Mouse (Mus musculus): ENCODE measurements around the gene Ankrd39. TPM values are rescaled to one million over a fixed set of nuclear protein-coding genes. Genes with fewer than 3 reads are reported as not detected.

Gene Ankrd39
- polyA plus RNA-seq, 1 experiment from 2014 or later, result 24.5 TPM

DNA sequence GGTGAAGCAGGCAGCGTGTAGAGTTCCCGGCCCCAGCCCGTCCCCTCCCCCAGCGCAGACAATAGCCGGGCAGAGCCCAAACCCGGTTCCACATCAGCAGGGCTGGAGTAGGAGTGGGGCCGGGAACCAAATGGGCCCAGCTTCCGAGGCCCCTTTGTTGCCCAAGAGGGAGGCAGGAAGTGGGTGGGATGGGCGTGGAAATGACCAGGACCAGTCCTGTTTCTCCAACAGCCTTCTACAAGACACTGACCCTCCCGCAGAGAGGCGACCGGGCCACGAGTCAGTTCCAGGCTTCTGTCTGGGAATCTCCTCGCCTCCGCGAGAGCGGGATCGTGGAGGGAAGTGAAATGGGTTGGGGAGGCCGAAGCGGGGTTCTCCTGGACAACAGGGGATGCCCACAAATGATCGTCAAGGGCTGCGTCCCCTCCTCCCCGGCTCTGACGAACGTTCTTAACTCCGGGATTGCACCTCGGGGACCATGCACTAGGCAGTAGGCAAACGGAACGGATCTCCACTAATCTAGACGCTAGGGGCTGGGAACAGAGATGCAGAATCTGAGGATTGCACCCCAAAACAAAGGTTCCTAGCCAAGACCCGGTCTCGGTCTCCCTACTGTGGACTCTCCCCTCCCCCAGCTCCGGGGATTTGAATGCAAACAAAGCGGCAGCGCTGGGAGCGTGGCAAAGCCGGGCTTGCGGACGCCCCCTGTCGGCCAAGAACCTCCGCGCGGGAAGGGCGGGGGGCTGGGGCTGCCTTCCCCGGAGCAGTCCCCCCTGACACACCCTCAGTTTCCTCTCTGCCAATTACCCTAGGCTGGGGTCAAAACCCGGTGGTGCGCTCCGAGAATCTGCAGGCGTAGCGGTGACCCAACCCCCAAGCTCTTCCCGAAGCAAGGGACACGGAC is 9.6 kb upstream of the Ankrd39 start:
- Histone ChIP-seq H3K4me1 (peaks cover 60% of the 10 kb centered on the region), H3K27ac (peak overlapping the region; percentile 98), H3K27me3 (ENCODE audit: insufficient read depth, poor library complexity, severe bottlenecking) (0 out of 2 replicates have a peak, but pooled peaks cover 6% of the 10 kb centered on the region), H3K36me3 (peaks cover 32% of the 10 kb centered on the region), H3K4me3 (peak overlapping the region; percentile 90), H3K9me3 (no peaks in the 10 kb centered on the region)
- peak; percentile 94 for DNase-seq (ENCODE audit: low spot score)
- WGBS, result under 1% methylated on average over 52 of the region's 52 CpGs

DNA sequence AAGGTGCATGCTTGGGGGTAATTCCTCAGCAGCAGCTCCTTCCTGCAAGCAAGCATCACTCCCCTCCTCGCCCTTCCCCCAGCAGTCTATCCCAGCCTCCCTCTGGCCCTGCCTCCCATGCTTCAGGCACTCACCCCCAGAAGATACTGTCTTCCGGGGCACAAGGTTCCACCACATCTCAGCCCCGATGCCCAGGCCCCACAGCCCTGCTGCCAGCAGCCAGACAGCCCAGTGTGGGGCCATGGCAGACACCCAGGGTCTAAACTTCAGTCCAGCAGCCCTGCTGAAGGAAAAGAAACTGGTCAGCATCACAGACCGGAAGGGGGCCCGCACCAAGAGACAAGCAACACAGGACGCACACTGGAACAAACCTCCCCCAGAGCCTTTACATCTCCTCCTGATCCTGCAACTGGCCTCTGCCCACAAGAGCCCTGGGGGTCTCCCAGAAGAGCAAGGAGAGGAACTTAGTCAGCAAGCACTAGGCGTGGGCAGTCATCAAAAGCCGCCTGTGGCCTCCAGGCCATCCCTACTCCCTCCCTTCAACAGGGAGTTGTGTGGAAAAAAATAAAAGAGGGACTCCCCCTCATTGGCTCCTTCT is 8.7 kb upstream of the Ankrd39 start:
- H3K9me3 ChIP-seq, result no peaks in the 10 kb centered on the region
- 5% methylated on average over 8 of the region's 8 CpGs for WGBS
- H3K27ac ChIP-seq, result peak overlapping the region; percentile 98
- H3K4me3 ChIP-seq, result peak overlapping the region; percentile 90
- peaks cover 41% of the 10 kb centered on the region for H3K36me3 ChIP-seq
- H3K4me1 ChIP-seq, result peaks cover 50% of the 10 kb centered on the region
- no peak for DNase-seq (ENCODE audit: low spot score)
- H3K27me3 ChIP-seq (ENCODE audit: insufficient read depth, poor library complexity, severe bottlenecking), result 0 out of 2 replicates have a peak, but pooled peaks cover 6% of the 10 kb centered on the region

DNA sequence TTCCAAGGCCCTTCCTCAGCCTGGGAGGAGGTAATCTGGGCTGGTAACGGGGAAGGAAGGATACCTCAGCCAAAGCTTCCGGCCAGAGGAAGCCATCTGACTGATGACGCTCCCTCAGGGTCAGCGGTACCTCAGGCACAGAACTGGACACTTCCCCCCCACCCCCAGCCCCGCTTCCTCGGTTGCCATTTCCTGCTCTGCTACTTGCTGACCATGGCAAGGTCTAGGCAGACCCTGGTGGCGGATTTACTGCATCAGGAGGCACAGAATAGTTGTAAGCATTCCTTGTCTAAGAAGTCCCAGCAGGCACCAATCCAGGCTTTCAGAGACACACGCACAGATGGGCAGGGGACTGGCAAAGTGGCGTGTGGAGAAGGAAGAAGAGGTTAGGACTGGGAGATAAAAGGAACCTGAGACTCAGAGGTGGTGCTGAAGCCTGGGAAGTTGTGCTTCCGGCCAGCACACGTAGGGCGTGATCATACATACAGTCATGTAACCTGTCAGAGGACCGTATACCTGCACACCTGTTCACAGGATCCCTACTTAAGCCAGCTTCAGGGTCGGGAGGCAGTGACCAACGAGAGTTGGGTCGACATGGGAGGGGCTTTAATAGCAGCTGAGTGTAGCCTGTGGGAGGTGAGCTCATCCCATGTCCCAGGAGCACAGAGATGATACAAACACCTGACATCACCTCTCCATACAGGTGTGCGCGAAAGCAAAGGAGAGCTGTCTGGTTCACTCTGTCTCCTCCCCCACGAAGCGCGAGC is 7.6 kb upstream of the Ankrd39 start:
- DNase-seq (ENCODE audit: low spot score), result no peak
- peaks cover 52% of the 10 kb centered on the region for H3K36me3 ChIP-seq
- 0 out of 2 replicates have a peak, but pooled peaks cover 6% of the 10 kb centered on the region for H3K27me3 ChIP-seq (ENCODE audit: insufficient read depth, poor library complexity, severe bottlenecking)
- WGBS, result 69% methylated on average over 21 of the region's 21 CpGs
- H3K4me3 ChIP-seq, result peak overlapping the region; percentile 90
- H3K9me3 ChIP-seq, result no peaks in the 10 kb centered on the region
- H3K4me1 ChIP-seq, result peaks cover 46% of the 10 kb centered on the region
- H3K27ac ChIP-seq, result peak overlapping the region; percentile 98

DNA sequence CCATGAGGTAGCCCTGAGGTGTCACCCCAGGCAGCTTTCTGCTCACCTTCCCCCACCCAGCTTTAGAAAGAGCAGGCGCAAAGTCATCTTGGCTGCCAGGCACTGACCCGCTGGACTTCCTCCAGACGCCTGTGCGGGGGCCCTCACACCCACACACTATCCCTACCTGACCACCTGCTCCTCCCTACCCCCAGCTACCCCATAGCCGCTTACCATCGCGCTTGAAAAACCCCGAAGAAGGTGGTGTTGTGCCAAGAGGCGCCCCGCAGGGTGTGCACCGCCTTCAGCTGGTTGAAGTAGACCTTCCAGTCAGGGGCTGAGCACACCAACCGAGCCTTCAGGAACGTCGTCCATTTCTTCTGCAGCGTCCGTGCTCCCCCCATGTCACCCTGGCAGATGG is 5.3 kb upstream of the Ankrd39 start:
- Histone ChIP-seq H3K36me3 (peaks cover 65% of the 10 kb centered on the region), H3K27ac (no peak overlapping the region), H3K27me3 (ENCODE audit: insufficient read depth, poor library complexity, severe bottlenecking) (no peaks in the 10 kb centered on the region), H3K9me3 (no peaks in the 10 kb centered on the region), H3K4me3 (no peak overlapping the region), H3K4me1 (peaks cover 49% of the 10 kb centered on the region)
- WGBS, result 89% methylated on average over 16 of the region's 16 CpGs
- no peak for DNase-seq (ENCODE audit: low spot score)

DNA sequence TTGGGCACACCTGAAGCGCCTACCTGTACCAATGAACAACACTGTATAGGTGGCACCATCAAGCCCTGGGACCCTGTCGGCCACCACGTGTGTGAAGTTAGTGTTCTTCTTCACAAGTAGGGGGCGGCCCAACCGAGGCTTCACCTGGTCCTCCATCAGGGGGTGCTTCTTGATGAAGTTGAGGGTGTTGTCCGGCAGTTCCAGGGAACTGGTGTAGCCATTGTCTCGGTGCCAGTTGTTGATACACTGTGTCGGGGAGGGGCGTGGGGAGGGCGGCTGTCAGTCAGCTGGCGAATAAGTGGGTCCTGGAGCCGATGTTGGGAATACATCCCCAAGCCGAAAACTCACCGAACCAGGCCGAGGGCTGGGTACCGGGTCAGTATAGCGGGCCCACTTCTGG is 4.7 kb upstream of the Ankrd39 start:
- no peaks in the 10 kb centered on the region for H3K27me3 ChIP-seq (ENCODE audit: insufficient read depth, poor library complexity, severe bottlenecking)
- H3K36me3 ChIP-seq, result peaks cover 65% of the 10 kb centered on the region
- DNase-seq (ENCODE audit: low spot score), result no peak
- no peak overlapping the region for H3K4me3 ChIP-seq
- no peak overlapping the region for H3K27ac ChIP-seq
- 86% methylated on average over 17 of the region's 17 CpGs for WGBS
- H3K4me1 ChIP-seq, result peaks cover 55% of the 10 kb centered on the region
- H3K9me3 ChIP-seq, result no peaks in the 10 kb centered on the region

DNA sequence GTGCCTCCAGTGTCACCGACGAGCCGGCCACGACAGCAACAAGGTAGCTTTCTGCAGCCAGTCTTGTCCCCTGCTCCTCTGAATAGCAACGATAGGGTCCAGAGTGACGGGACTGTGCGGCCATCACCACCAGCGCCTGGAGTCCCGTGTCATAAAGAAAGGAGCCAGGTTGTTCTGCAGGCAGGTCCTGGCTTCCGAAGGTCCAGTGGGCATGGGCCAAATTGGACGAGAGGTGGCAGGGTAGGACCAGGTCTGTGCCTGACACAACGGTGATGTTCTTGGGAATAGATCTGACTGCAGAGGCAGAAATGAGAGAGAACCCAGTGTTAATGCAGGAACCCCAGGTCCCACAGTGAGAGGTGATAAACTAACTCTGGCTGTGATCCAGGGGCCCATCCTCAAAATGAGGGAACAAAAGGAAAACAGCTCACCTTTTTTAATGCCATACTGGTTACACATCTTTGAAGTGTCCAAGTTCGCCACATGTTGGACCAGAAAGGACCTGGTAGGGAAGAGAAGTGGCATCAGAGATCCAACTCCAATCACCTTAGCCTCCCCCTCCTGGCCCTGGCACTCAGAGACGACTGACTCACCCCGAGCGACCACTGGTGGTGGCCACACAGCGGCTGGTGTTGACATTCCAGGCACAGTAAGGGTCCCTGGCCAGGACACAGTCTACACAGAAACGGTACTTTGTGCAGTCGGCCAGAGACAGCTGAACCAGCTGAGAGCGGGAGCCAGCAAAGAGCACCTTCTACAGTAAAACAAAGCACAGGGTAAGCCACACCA is 3.0 kb upstream of the Ankrd39 start:
- Histone ChIP-seq H3K27me3 (ENCODE audit: insufficient read depth, poor library complexity, severe bottlenecking) (no peaks in the 10 kb centered on the region), H3K9me3 (no peaks in the 10 kb centered on the region), H3K36me3 (peaks cover 65% of the 10 kb centered on the region), H3K27ac (no peak overlapping the region), H3K4me3 (no peak overlapping the region), H3K4me1 (peaks cover 57% of the 10 kb centered on the region)
- 80% methylated on average over 20 of the region's 20 CpGs for WGBS
- no peak for DNase-seq (ENCODE audit: low spot score)

DNA sequence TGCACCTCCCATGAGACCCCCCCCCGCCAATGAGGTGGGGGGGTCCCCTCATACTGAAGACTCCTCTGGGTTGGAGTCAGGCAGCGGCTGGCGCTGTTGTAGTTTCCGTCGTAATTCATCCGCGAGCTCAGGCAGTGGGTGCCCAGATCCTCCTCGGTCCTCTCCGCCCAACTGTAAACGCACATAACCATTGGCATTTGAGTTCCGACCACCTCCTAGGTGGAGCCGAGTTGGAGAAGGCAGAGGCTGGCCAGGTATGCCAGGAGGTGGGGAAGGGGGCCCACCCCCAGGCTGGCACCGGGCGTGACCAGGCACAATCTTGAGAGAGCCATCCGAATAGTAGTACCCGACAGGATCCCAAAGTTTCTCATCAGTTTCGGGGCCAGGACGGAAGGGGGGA is 2.2 kb upstream of the Ankrd39 start:
- Histone ChIP-seq H3K4me1 (peaks cover 49% of the 10 kb centered on the region), H3K36me3 (peaks cover 60% of the 10 kb centered on the region), H3K9me3 (no peaks in the 10 kb centered on the region), H3K4me3 (no peak overlapping the region), H3K27ac (no peak overlapping the region), H3K27me3 (ENCODE audit: insufficient read depth, poor library complexity, severe bottlenecking) (no peaks in the 10 kb centered on the region)
- DNase-seq (ENCODE audit: low spot score), result no peak
- WGBS, result 88% methylated on average over 18 of the region's 18 CpGs

DNA sequence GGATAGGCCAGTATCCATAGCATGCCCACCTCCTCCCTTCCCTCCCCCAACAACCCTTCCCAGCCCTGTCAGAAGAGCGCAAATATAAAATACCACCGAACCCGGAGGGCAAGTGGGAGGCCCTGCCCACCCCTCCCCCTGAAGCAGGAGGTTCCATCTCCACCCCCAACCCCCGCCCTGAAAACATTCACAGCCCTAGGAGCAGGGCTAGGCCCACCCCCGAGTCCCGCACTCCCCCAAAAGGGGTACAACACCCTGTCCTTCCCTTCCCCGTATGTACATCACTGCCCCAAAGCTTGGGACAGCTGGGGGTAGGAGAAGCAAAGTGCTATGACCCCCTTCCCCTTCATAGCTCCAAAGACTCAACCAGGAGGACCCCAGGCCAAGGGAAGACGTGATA is 1.5 kb upstream of the Ankrd39 start:
- Histone ChIP-seq H3K9me3 (no peaks in the 10 kb centered on the region), H3K27me3 (ENCODE audit: insufficient read depth, poor library complexity, severe bottlenecking) (no peaks in the 10 kb centered on the region), H3K4me1 (peaks cover 43% of the 10 kb centered on the region), H3K4me3 (no peak overlapping the region), H3K36me3 (peaks cover 53% of the 10 kb centered on the region), H3K27ac (no peak overlapping the region)
- WGBS, result 60% methylated on average over 8 of the region's 8 CpGs
- no peak for DNase-seq (ENCODE audit: low spot score)

DNA sequence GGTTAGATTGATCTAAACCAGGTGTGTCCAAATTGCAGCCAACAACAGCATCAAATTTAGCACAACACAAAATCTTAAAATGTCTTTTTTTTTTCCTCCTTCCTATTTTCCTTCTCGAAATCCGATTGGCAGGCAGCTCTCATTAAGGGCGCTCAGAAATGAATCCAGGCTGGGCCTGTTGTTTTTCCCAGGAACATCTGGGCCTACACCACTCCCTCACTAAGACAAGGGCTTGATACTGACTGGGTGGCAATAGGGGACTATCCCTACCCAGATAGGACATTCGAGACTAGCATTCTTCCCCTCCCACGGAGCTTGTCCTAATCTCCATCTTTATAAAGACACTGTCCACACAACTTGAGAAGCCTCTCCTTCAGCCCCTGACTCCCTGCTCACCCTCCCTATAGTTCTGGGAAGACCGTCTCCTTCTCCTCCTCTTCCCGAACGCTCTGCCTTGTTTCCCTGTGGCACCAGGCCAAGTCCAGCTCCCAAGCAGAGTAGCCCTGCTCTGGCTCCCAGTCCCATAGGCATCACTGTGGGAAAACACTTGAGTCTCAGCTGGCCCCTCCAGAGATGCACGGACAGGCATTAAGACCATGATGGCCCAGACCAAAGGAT is 845 bp upstream of the Ankrd39 start:
- DNase-seq (ENCODE audit: low spot score), result no peak
- H3K4me1 ChIP-seq, result peaks cover 43% of the 10 kb centered on the region
- peak overlapping the region; percentile 94; the same call in 1 of the 2 replicates for H3K27ac ChIP-seq
- H3K9me3 ChIP-seq, result no peaks in the 10 kb centered on the region
- H3K27me3 ChIP-seq (ENCODE audit: insufficient read depth, poor library complexity, severe bottlenecking), result no peaks in the 10 kb centered on the region
- H3K4me3 ChIP-seq, result no peak overlapping the region
- H3K36me3 ChIP-seq, result peaks cover 46% of the 10 kb centered on the region
- WGBS, result 55% methylated on average over 9 of the region's 9 CpGs

DNA sequence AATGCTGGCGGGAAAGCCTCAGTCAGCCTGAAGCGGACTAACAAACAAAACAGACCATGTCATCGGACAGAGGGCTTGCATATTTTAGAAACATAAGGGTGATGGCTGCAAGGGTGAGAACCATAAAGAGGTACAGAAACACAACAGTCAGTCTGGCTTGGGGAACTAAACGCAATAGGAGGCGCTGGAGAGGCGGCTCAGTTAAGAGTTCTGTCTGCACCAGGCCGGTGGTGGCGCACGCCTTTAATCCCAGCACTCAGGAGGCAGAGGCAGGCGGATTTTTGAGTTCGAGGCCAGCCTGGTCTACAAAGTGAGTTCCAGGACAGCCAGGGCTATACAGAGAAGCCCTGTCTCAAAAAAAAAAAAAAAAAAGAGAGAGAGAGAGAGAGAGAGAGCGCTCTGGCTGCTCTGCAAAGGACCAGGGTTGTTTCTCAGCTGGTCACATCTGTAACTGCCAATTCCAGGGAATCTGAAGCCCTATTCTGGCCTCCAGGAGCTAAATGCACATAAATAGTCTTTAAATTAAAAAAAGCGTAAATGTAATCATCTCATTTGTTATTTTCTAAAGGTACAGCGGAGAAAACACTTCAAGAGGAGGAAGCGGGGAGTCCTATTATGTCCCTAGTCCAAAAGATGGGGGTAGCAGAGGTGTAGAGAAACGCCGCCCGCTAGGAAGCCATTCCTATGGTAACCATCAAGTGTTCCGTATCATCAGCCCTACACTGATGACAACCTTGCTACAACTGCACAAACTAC is 1.2 kb downstream of the Ankrd39 start:
- peaks cover 41% of the 10 kb centered on the region for H3K36me3 ChIP-seq
- DNase-seq (ENCODE audit: low spot score), result no peak
- no peaks in the 10 kb centered on the region for H3K9me3 ChIP-seq
- peak overlapping the region; percentile 94; the same call in 1 of the 2 replicates for H3K27ac ChIP-seq
- H3K4me3 ChIP-seq, result peak overlapping the region; percentile 83
- 67% methylated on average over 19 of the region's 19 CpGs for WGBS
- H3K27me3 ChIP-seq (ENCODE audit: insufficient read depth, poor library complexity, severe bottlenecking), result no peaks in the 10 kb centered on the region
- H3K4me1 ChIP-seq, result peaks cover 43% of the 10 kb centered on the region

DNA sequence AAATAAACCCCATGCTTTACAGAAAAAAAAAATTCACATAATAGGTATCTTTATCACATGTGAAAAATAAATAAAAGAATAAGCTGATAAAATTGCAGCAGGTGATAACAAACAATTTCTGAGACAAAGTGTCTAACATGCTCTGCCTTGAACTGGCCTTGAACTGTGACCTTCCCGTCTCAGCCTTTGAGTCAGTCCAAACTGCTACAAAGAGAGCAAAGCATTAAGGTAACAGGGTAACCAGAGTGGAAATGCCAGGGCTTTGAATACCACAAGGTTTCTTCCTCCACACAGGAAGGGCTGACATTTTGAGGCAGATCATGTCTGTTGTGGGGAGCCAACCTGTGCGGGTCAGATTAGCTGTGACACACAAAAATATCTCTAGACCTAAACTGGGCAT is 1.9 kb downstream of the Ankrd39 start:
- H3K4me1 ChIP-seq, result peaks cover 43% of the 10 kb centered on the region
- H3K9me3 ChIP-seq, result no peaks in the 10 kb centered on the region
- no peaks in the 10 kb centered on the region for H3K27me3 ChIP-seq (ENCODE audit: insufficient read depth, poor library complexity, severe bottlenecking)
- whole genome bisulfite sequencing, result 71% methylated on average over 2 of the region's 2 CpGs
- no peak for DNase-seq (ENCODE audit: low spot score)
- H3K4me3 ChIP-seq, result no peak overlapping the region
- H3K36me3 ChIP-seq, result peaks cover 40% of the 10 kb centered on the region
- H3K27ac ChIP-seq, result no peak overlapping the region
